Mouse (Mus musculus) heart, embryonic 12.5 days (tissue): ENCODE measurements around the gene Mycbp2. TPM values are rescaled to one million over a fixed set of nuclear protein-coding genes. Genes with fewer than 3 reads are reported as not detected.
A peak's percentile ranks its signal among the peaks of the same experiment; 100 is the strongest.

Source experiments
- ATAC-seq: fragments of 200-750 bp; cut with Nextera tagmentation; 2 replicates; pipeline ENCODE4 v1.8.0; 2017; ENCODE audit warnings: moderate TSS enrichment, moderate library complexity; ENCODE audit not compliant: insufficient number of reproducible peaks, low FRiP score
- H3K27ac ChIP-seq: fragments of 300-500 bp; sonication (generic); 2 replicates; pipeline ENCODE4 v1.5.1; 2016; ENCODE audit warnings: mild to moderate bottlenecking, moderate library complexity; ENCODE audit not compliant: poor library complexity, severe bottlenecking
- H3K27me3 ChIP-seq: fragments of 300-500 bp; sonication (generic); replicated peaks from 2 replicates; pipeline ENCODE4 v1.6.1; 2016; ENCODE audit warnings: mild to moderate bottlenecking, moderate library complexity
- H3K36me3 ChIP-seq: fragments of 300-500 bp; sonication (generic); 2 replicates; pipeline ENCODE4 v1.6.1; 2016; ENCODE audit warnings: mild to moderate bottlenecking, moderate library complexity
- H3K4me1 ChIP-seq: fragments of 300-500 bp; sonication (generic); replicated peaks from 2 replicates; pipeline ENCODE4 v1.6.1; 2016; ENCODE audit warnings: mild to moderate bottlenecking
- H3K4me2 ChIP-seq: fragments of 300-500 bp; sonication (generic); 2 replicates; pipeline ENCODE4 v1.6.1; 2016; ENCODE audit warnings: mild to moderate bottlenecking, moderate library complexity
- H3K4me3 ChIP-seq: fragments of 300-500 bp; sonication (generic); 2 replicates; pipeline ENCODE4 v1.5.1; 2016; ENCODE audit warnings: mild to moderate bottlenecking
- H3K9ac ChIP-seq: fragments of 300-500 bp; sonication (generic); 2 replicates; pipeline ENCODE4 v1.6.1; 2016; ENCODE audit warnings: mild to moderate bottlenecking, moderate library complexity
- H3K9me3 ChIP-seq: fragments of 300-500 bp; sonication (generic); replicated peaks from 2 replicates; pipeline ENCODE4 v1.6.1; 2016; ENCODE audit warnings: mild to moderate bottlenecking, moderate library complexity
- WGBS: fragments of 180-500 bp; shearing (Covaris S2); methylation state at CpG from one replicate; pipeline ENCODE4 v1.1.7; 2016; 5-methylcytosine and 5-hydroxymethylcytosine counted together
- polyA plus RNA-seq: library from polyadenylated mRNA; unstranded; fragments of >200 nt; fragmentation: Nextera tagmentation; extraction: Ambion mirVana; gene quantifications from 2 replicates; pipeline ENCODE4 v1.2.1, GENCODE M21; 2016

Mycbp2 gene
- polyA plus RNA-seq, 1 experiment from 2014 or later, result 14.6 TPM

- H3K9me3 ChIP-seq, result no peaks in the 10 kb centered on the region
- H3K4me3 ChIP-seq, result no peak overlapping the region
- 40% methylated on average over 5 of the region's 5 CpGs for WGBS
- H3K9ac ChIP-seq, result no peak overlapping the region
- H3K36me3 ChIP-seq, result peaks cover 18% of the 10 kb centered on the region; the same call in 1 of the 2 replicates
- peaks cover 6% of the 10 kb centered on the region; the same call in 1 of the 2 replicates for H3K4me1 ChIP-seq
- no peak overlapping the region for H3K4me2 ChIP-seq
- H3K27me3 ChIP-seq, result no peaks in the 10 kb centered on the region
- no peak for ATAC-seq
- H3K27ac ChIP-seq, result no peak overlapping the region
Measured at GRCm38 (mm10) chr14:103162923-103163322, 183.7 kb downstream of the Mycbp2 start.

DNA sequence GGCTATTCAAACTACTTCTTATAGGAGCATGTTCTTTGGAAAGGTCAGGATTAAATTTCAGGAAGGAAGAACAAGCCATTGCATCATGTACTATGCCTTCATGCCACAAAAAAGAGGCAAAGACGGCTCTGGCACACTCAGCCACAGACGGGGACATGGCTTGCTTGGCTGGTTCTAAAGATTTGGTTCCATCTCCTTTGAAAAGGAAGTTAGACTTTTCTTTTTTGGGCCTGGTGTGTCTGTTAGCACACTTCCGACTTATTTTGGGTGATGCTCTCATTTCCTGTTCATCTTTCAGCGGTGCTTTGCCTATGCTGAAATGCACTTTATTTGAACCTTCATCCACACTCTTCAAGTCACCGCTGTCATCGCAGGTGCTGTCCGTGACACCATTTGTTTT is 190.9 kb downstream of the Mycbp2 start:
- peaks cover 38% of the 10 kb centered on the region for H3K36me3 ChIP-seq
- no peak overlapping the region for H3K4me2 ChIP-seq
- no peak overlapping the region for H3K4me3 ChIP-seq
- no peaks in the 10 kb centered on the region for H3K27me3 ChIP-seq
- ATAC-seq, result no peak
- H3K27ac ChIP-seq, result no peak overlapping the region
- H3K4me1 ChIP-seq, result no peaks in the 10 kb centered on the region
- no peaks in the 10 kb centered on the region for H3K9me3 ChIP-seq
- 84% methylated on average over 7 of the region's 7 CpGs for WGBS
- no peak overlapping the region for H3K9ac ChIP-seq

DNA sequence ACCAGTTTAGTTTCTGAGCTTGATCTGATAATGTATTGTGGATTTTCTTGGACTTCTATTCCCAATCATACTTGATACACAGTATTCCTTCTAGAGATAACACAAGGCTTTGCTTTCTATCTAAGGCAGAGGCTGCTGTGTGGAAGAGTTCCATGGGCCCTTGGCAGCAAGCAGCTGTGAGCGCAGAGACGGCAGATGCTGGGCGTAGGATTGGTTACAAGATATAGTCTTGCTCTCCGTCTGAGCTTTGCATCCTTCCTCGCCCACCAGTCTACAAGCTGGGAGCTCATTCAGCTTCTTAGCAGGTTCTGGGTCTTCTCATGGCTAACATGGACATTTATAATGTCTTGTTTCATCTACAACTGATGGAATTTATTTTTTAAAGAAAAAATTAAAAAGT is 196.5 kb downstream of the Mycbp2 start:
- no peak overlapping the region for H3K4me3 ChIP-seq
- 91% methylated on average over 5 of the region's 5 CpGs for WGBS
- no peak overlapping the region for H3K9ac ChIP-seq
- no peaks in the 10 kb centered on the region for H3K4me1 ChIP-seq
- no peak overlapping the region for H3K27ac ChIP-seq
- peaks cover 42% of the 10 kb centered on the region for H3K36me3 ChIP-seq
- H3K9me3 ChIP-seq, result no peaks in the 10 kb centered on the region
- H3K27me3 ChIP-seq, result no peaks in the 10 kb centered on the region
- no peak overlapping the region for H3K4me2 ChIP-seq
- no peak for ATAC-seq

- Histone ChIP-seq H3K4me2 (no peak overlapping the region), H3K4me3 (no peak overlapping the region), H3K4me1 (no peaks in the 10 kb centered on the region), H3K36me3 (peaks cover 54% of the 10 kb centered on the region), H3K9me3 (no peaks in the 10 kb centered on the region), H3K27me3 (no peaks in the 10 kb centered on the region), H3K27ac (no peak overlapping the region), H3K9ac (no peak overlapping the region)
- WGBS, result 79% methylated on average over 2 of the region's 2 CpGs
- ATAC-seq, result peak; percentile 51; the same call in 1 of the 2 replicates
Measured at GRCm38 (mm10) chr14:103131991-103132390, 214.6 kb downstream of the Mycbp2 start.

DNA sequence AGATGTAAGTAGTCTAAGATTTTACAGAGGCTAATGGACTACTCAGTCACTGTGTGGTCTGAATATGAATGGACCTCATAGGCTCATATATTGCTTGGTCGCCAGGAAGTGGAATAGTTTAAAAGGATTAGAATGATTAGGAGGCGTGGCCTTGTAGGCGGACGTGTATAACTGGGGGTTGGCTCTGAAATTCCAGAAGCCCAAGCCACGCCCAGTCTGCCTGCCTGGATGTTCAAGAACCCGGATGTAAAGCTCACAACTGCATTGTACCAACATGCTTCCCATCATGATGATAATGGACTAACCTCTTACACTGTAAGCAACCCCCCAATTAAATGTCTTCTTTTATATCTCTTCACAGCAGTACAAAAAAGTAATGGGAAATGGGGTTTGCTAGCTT is 220.9 kb downstream of the Mycbp2 start:
- peaks cover 59% of the 10 kb centered on the region for H3K36me3 ChIP-seq
- no peak overlapping the region for H3K9ac ChIP-seq
- no peak overlapping the region for H3K4me2 ChIP-seq
- no peak overlapping the region for H3K4me3 ChIP-seq
- H3K27me3 ChIP-seq, result no peaks in the 10 kb centered on the region
- no peak overlapping the region for H3K27ac ChIP-seq
- H3K9me3 ChIP-seq, result no peaks in the 10 kb centered on the region
- 86% methylated on average over 6 of the region's 6 CpGs for WGBS
- H3K4me1 ChIP-seq, result no peaks in the 10 kb centered on the region
- no peak for ATAC-seq

GRCm38 (mm10) chr14:103114994-103115670 is 231.5 kb downstream of the Mycbp2 start:
- no peak overlapping the region for H3K4me2 ChIP-seq
- H3K36me3 ChIP-seq, result peaks cover 56% of the 10 kb centered on the region
- WGBS, result 98% methylated on average over 3 of the region's 3 CpGs

GRCm38 (mm10) chr14:103112606-103113363 is 233.8 kb downstream of the Mycbp2 start:
- 88% methylated on average over 3 of the region's 3 CpGs for WGBS
- Histone ChIP-seq H3K9ac (no peak overlapping the region), H3K36me3 (peaks cover 40% of the 10 kb centered on the region), H3K4me1 (no peaks in the 10 kb centered on the region), H3K4me2 (no peak overlapping the region), H3K4me3 (no peak overlapping the region), H3K27ac (no peak overlapping the region), H3K27me3 (no peaks in the 10 kb centered on the region), H3K9me3 (no peaks in the 10 kb centered on the region)
- no peak for ATAC-seq

More at GRCm38 (mm10) chr14:103114994-103115670, 231.5 kb downstream of the Mycbp2 start:
- ATAC-seq, result no peak
- Histone ChIP-seq H3K27ac (no peak overlapping the region), H3K27me3 (no peaks in the 10 kb centered on the region), H3K9ac (no peak overlapping the region), H3K4me3 (no peak overlapping the region), H3K9me3 (no peaks in the 10 kb centered on the region), H3K4me1 (no peaks in the 10 kb centered on the region)

DNA sequence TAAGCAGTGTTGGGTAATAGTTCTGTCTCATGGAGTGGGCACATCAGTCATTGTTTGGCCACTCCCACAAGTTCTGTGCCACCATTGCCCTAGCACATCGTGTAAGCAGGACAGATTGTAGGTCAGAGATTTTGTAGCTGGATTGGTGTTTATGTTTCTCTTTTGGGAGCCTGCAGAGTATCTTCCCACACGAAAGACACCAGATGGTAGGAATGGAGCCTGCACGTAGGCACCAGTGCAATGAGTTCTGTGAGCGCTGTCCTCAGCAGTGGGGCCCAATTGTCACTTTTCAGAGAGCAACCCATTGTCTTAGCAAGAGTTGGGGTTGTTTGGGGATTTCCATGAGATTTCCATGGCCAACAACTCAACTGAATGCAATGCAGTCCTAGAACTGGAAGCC is 236.6 kb downstream of the Mycbp2 start:
- no peak for ATAC-seq
- H3K4me3 ChIP-seq, result no peak overlapping the region
- H3K4me1 ChIP-seq, result no peaks in the 10 kb centered on the region
- H3K27ac ChIP-seq, result no peak overlapping the region
- no peaks in the 10 kb centered on the region for H3K27me3 ChIP-seq
- no peak overlapping the region for H3K4me2 ChIP-seq
- H3K9ac ChIP-seq, result no peak overlapping the region
- H3K36me3 ChIP-seq, result peaks cover 15% of the 10 kb centered on the region
- 84% methylated on average over 4 of the region's 4 CpGs for WGBS
- H3K9me3 ChIP-seq, result no peaks in the 10 kb centered on the region

GRCm38 (mm10) chr14:103106301-103106700 is 240.3 kb downstream of the Mycbp2 start:
- Histone ChIP-seq H3K9me3 (no peaks in the 10 kb centered on the region), H3K9ac (no peak overlapping the region), H3K27me3 (no peaks in the 10 kb centered on the region), H3K4me2 (no peak overlapping the region), H3K4me3 (no peak overlapping the region), H3K36me3 (no peaks in the 10 kb centered on the region), H3K27ac (no peak overlapping the region), H3K4me1 (no peaks in the 10 kb centered on the region)
- 81% methylated on average over 2 of the region's 2 CpGs for WGBS
- no peak for ATAC-seq

DNA sequence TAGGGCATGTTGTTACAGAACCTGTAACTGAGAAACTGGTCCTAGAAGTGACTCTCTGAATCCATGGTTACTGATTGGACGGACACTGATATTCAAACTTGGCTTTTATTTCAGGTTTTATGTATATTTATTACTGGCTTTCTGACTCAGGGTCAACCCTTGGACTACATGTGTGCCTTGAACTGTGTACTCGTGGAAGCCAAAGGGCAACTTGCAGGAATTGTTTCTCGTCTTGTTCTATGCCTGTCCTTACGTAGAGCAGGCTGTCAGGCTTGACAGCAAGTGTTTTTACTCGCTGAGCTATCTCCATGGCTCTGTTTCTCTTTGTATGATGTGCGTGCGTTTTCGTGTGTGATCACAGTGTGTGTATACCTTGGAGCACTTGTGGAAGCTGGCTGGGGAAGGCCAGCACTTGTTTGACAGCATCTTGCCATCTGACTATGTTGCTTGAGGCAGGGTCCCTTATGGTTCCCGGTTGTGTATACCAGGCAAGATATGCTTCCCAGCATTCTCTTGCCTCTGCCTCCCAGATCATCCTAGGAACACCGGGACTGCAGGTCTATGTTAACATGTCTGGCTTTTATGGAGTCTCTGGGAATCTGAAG is 243.8 kb downstream of the Mycbp2 start:
- Histone ChIP-seq H3K27me3 (no peaks in the 10 kb centered on the region), H3K9ac (no peak overlapping the region), H3K27ac (no peak overlapping the region), H3K4me2 (no peak overlapping the region), H3K36me3 (no peaks in the 10 kb centered on the region), H3K4me1 (0 out of 2 replicates have a peak, but pooled peaks cover 3% of the 10 kb centered on the region), H3K9me3 (no peaks in the 10 kb centered on the region), H3K4me3 (no peak overlapping the region)
- WGBS, result 73% methylated on average over 10 of the region's 10 CpGs
- ATAC-seq, result no peak

DNA sequence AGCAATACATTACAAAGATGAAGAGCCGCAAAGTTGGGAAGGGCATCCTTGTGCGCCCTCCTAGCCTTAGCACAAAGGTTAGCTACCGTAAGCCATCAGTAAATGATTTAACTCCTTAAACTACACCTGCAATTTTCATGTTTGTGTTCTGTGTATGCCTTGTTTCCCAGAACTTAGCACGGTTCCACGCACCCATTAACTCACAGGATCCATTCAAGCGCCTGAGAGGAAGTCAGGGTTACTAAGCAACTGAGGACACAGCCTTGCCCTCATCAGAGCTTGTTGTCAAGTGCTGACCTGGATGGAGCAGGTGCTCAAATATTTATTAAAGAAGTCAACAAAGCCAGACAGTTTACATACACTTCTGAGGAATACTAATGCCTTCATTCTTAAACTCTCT is 244.4 kb downstream of the Mycbp2 start:
- no peak overlapping the region for H3K9ac ChIP-seq
- peaks cover 5% of the 10 kb centered on the region for H3K4me1 ChIP-seq
- H3K36me3 ChIP-seq, result no peaks in the 10 kb centered on the region
- no peak overlapping the region for H3K4me2 ChIP-seq
- no peaks in the 10 kb centered on the region for H3K9me3 ChIP-seq
- H3K4me3 ChIP-seq, result no peak overlapping the region
- ATAC-seq, result no peak
- H3K27ac ChIP-seq, result no peak overlapping the region
- no peaks in the 10 kb centered on the region for H3K27me3 ChIP-seq
- WGBS, result 78% methylated on average over 6 of the region's 6 CpGs
